Comparison of ENCODE assay signal across 18 mouse cellular contexts in the genomic region with DNA sequence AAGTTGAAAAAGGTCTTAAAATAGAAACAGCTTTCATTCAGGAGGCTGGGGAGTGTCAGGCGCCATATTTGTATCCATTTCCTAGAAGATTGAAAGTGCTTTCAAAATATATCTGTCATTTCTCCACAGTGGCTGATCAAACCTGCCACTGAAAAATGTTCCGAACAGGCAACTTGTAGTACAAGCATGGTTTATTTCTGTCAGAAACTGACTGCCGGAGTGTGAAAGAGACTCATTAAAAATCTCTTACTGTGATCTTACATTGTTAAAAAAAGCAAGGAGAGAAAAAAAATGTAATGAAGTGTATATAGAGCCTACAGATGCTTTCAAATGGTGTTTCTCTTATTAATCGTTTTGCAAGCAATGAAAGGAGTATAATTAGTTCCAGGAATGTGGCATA.
"Had no signal": no experiment of that assay in that cellular context is flagged by ENCODE, and none has a peak within 500 bp of the region (broad histone marks: within the 10 kb centered on the region; RNA-seq: fewer than 3 reads in every experiment).

No protein-coding gene starts in this region.

- H3K4me1 ChIP-seq: liver, embryonic 15.5 days; megakaryocyte, embryonic 14.5 days; stomach, embryonic 15.5 days had no signal

- H3K9ac ChIP-seq: liver, embryonic 15.5 days; liver, postnatal 0 days; lung, embryonic 15.5 days; midbrain, embryonic 13.5 days; midbrain, embryonic 15.5 days; neural tube, embryonic 12.5 days; stomach, embryonic 15.5 days had no signal

- H3K36me3 ChIP-seq: liver, embryonic 15.5 days; stomach, embryonic 15.5 days had no signal

- H3K4me2 ChIP-seq: liver, embryonic 15.5 days; lung, embryonic 15.5 days; midbrain, embryonic 11.5 days; midbrain, embryonic 13.5 days; midbrain, embryonic 15.5 days; neural tube, embryonic 12.5 days; stomach, embryonic 15.5 days had no signal

- H3K27me3 ChIP-seq: liver, embryonic 15.5 days; lung, embryonic 15.5 days; megakaryocyte, embryonic 14.5 days; midbrain, embryonic 13.5 days; midbrain, embryonic 15.5 days; neural tube, embryonic 12.5 days; stomach, embryonic 15.5 days had no signal

- ATAC-seq: liver, postnatal 0 days; lung, postnatal 0 days; midbrain, embryonic 13.5 days; midbrain, embryonic 15.5 days had no signal

- H3K27ac ChIP-seq: liver, embryonic 15.5 days; lung, embryonic 15.5 days; macrophage; midbrain, embryonic 13.5 days; midbrain, embryonic 15.5 days; neural tube, embryonic 12.5 days; stomach, embryonic 15.5 days; stomach, postnatal 0 days had no signal

- H3K9me3 ChIP-seq: liver, embryonic 15.5 days; lung, embryonic 15.5 days; midbrain, embryonic 15.5 days; neural tube, embryonic 12.5 days; stomach, embryonic 15.5 days had no signal

- H3K4me3 ChIP-seq: liver, embryonic 15.5 days; lung, embryonic 15.5 days; megakaryocyte, embryonic 14.5 days; midbrain, embryonic 13.5 days; midbrain, embryonic 15.5 days; neural tube, embryonic 12.5 days; stomach, embryonic 15.5 days had no signal

- DNase-seq: liver, postnatal 0 days; lung, adult 2 months; lung, postnatal 14 days; lung, postnatal 36 days; right cerebral cortex, postnatal 25 days; thymus, postnatal 14 days; thymus, postnatal 36 days had no signal
